Mouse (Mus musculus) midbrain, postnatal 0 days (tissue): ENCODE measurements around the gene Gm21970. TPM values are rescaled to one million over a fixed set of nuclear protein-coding genes. Genes with fewer than 3 reads are reported as not detected.

Experiments
- ATAC-seq: fragments of 200-750 bp; cut with Nextera tagmentation; 2 replicates; pipeline ENCODE4 v1.8.0; 2017; ENCODE audit warnings: moderate number of reproducible peaks, mild to moderate bottlenecking, moderate TSS enrichment, moderate library complexity; ENCODE audit not compliant: low FRiP score
- DNase-seq: peaks from one replicate; pipeline ENCODE4 v3.0.0-alpha.2; 2015; ENCODE audit warnings: low spot score
- H3K27ac ChIP-seq: fragments of 300-500 bp; sonication (generic); 2 replicates; pipeline ENCODE4 v1.5.1; 2014; ENCODE audit warnings: low read depth, mild to moderate bottlenecking, low read length, mixed read lengths
- H3K27me3 ChIP-seq: fragments of 300-500 bp; sonication (generic); 2 replicates; pipeline ENCODE4 v1.6.1; 2014; ENCODE audit warnings: low read length, control low read depth, mixed read lengths; ENCODE audit not compliant: insufficient read depth
- H3K36me3 ChIP-seq: fragments of 300-500 bp; sonication (generic); 2 replicates; pipeline ENCODE4 v1.6.1; 2014; ENCODE audit warnings: low read length, control low read depth, mixed read lengths; ENCODE audit not compliant: insufficient read depth
- H3K4me1 ChIP-seq: fragments of 300-500 bp; sonication (generic); 2 replicates; pipeline ENCODE4 v1.6.1; 2014; ENCODE audit warnings: mild to moderate bottlenecking, control low read depth, antibody characterized with exemption, low read length, mixed read lengths; ENCODE audit not compliant: insufficient read depth
- H3K4me2 ChIP-seq: fragments of 300-500 bp; sonication (generic); 2 replicates; pipeline ENCODE4 v1.6.1; 2014; ENCODE audit warnings: low read depth, mild to moderate bottlenecking, low read length, mixed read lengths; ENCODE audit not compliant: poor library complexity, severe bottlenecking
- H3K4me3 ChIP-seq: fragments of 300-500 bp; sonication (generic); 2 replicates; pipeline ENCODE4 v1.5.1; 2014; ENCODE audit warnings: low read depth, mild to moderate bottlenecking, low read length, moderate library complexity
- H3K9ac ChIP-seq: fragments of 300-500 bp; sonication (generic); replicated peaks from 2 replicates; pipeline ENCODE4 v1.6.1; 2014; ENCODE audit warnings: mild to moderate bottlenecking, low read length, moderate library complexity, mixed read lengths; ENCODE audit not compliant: poor library complexity, severe bottlenecking
- H3K9me3 ChIP-seq: fragments of 300-500 bp; sonication (generic); 2 replicates; pipeline ENCODE4 v1.6.1; 2016; ENCODE audit warnings: low read length, control low read depth
- CTCF ChIP-seq: IDR thresholded peaks from 2 replicates; pipeline ENCODE4 v1.5.1; 2016; ENCODE audit warnings: antibody characterized with exemption, mild to moderate bottlenecking
- WGBS: fragments of 180-500 bp; shearing (Covaris S2); extraction: QIAGEN DNeasy Blood & Tissue Kit; methylation state at CpG from one replicate; pipeline ENCODE4 v1.1.7; 2014; 5-methylcytosine and 5-hydroxymethylcytosine counted together
- polyA plus RNA-seq: library from polyadenylated mRNA; unstranded; fragments of >200 nt; fragmentation: Nextera tagmentation; extraction: Ambion mirVana; gene quantifications from 2 replicates; pipeline ENCODE4 v1.2.1, GENCODE M21; 2015
- total RNA-seq: library from RNA; depleted of rRNA; stranded (reverse); fragments of >200 nt; gene quantifications from 2 replicates; pipeline ENCODE4 v1.2.3, GENCODE M21; 2014

Gene Gm21970
- total and polyA plus RNA-seq, 2 experiments from 2014 or later, result not detected

GRCm38 (mm10) chr16:91363483-91363882, 28.0 kb upstream of the Gm21970 start:
- Histone ChIP-seq H3K4me2 (no peak overlapping the region), H3K36me3 (no peaks in the 10 kb centered on the region), H3K9ac (no peak overlapping the region), H3K9me3 (no peaks in the 10 kb centered on the region), H3K27me3 (no peaks in the 10 kb centered on the region), H3K4me3 (no peak overlapping the region), H3K4me1 (no peaks in the 10 kb centered on the region), H3K27ac (no peak overlapping the region)
- no peak for TF ChIP-seq CTCF
- ATAC-seq, result no peak
- 34% methylated on average over 3 of the region's 3 CpGs for WGBS
- peak; percentile 49 for DNase-seq

- H3K4me3 ChIP-seq, result no peak overlapping the region
- H3K4me2 ChIP-seq, result no peak overlapping the region
- H3K9me3 ChIP-seq, result no peaks in the 10 kb centered on the region
- no peaks in the 10 kb centered on the region for H3K27me3 ChIP-seq
- DNase-seq, result no peak
- no peak for ATAC-seq
- H3K36me3 ChIP-seq, result no peaks in the 10 kb centered on the region
- TF ChIP-seq CTCF, result no peak
- no peak overlapping the region for H3K9ac ChIP-seq
- no peaks in the 10 kb centered on the region for H3K4me1 ChIP-seq
- no peak overlapping the region for H3K27ac ChIP-seq
Observed at GRCm38 (mm10) chr16:91366567-91366966, 25.0 kb upstream of the Gm21970 start.

- H3K27me3 ChIP-seq, result no peaks in the 10 kb centered on the region
- TF ChIP-seq CTCF, result no peak
- no peaks in the 10 kb centered on the region for H3K9me3 ChIP-seq
- no peak for DNase-seq
- H3K4me2 ChIP-seq, result no peak overlapping the region
- ATAC-seq, result no peak
- WGBS, result 85% methylated on average over 2 of the region's 2 CpGs
- no peak overlapping the region for H3K27ac ChIP-seq
- H3K9ac ChIP-seq, result no peak overlapping the region
- H3K4me1 ChIP-seq, result no peaks in the 10 kb centered on the region
- H3K36me3 ChIP-seq, result no peaks in the 10 kb centered on the region
- no peak overlapping the region for H3K4me3 ChIP-seq
Observed at GRCm38 (mm10) chr16:91367066-91367465, 24.5 kb upstream of the Gm21970 start.

- DNase-seq (peak; percentile 92), ATAC-seq (peak; percentile 91)
- H3K4me1 ChIP-seq, result peaks cover 3% of the 10 kb centered on the region; the same call in 1 of the 2 replicates
- H3K4me3 ChIP-seq, result peak within 1 kb of the TSS; percentile 88
- H3K27me3 ChIP-seq, result no peaks in the 10 kb centered on the region
- H3K4me2 ChIP-seq, result peak within 1 kb of the TSS; percentile 65
- H3K9ac ChIP-seq, result peak within 1 kb of the TSS; percentile 91
- no peak; the same call in 1 of the 2 replicates for TF ChIP-seq CTCF
- peak within 1 kb of the TSS; percentile 94 for H3K27ac ChIP-seq
- H3K9me3 ChIP-seq, result no peaks in the 10 kb centered on the region
- WGBS, result under 1% methylated on average over 62 of the region's 62 CpGs
- no peaks in the 10 kb centered on the region for H3K36me3 ChIP-seq
Observed at GRCm38 (mm10) chr16:91372577-91373472, 18.7 kb upstream of the Gm21970 start, which contains the start of gene Ifnar2. TSS of gene Ifnar2 (plus strand) at chr16:91372783.

GRCm38 (mm10) chr16:91373473-91374252, 17.9 kb upstream of the Gm21970 start:
- TF ChIP-seq CTCF, result no peak
- H3K36me3 ChIP-seq, result no peaks in the 10 kb centered on the region

More at GRCm38 (mm10) chr16:91373473-91374252, 17.9 kb upstream of the Gm21970 start:
- peak overlapping the region; percentile 94 for H3K27ac ChIP-seq
- WGBS, result 41% methylated on average over 13 of the region's 13 CpGs
- DNase-seq (no peak), ATAC-seq (no peak)
- peak overlapping the region; percentile 65 for H3K4me2 ChIP-seq
- peaks cover 3% of the 10 kb centered on the region; the same call in 1 of the 2 replicates for H3K4me1 ChIP-seq
- H3K9ac ChIP-seq, result peak overlapping the region; percentile 91
- H3K4me3 ChIP-seq, result peak overlapping the region; percentile 88
- H3K27me3 ChIP-seq, result no peaks in the 10 kb centered on the region
- no peaks in the 10 kb centered on the region for H3K9me3 ChIP-seq
